10 mouse cellular contexts compared by ENCODE assay signal in genomic region chr12:3833059-3833760, GRCm38 (mm10). TPM values are rescaled to one million over a fixed set of nuclear protein-coding genes. Genes with fewer than 3 reads are reported as not detected.
DNase-seq lines count a peak whose midpoint lies in the region; ATAC-seq lines count a peak whose summit lies in the region.
"Had no signal": no experiment of that assay in that cellular context is flagged by ENCODE, and none has a peak within 500 bp of the region (broad histone marks: within the 10 kb centered on the region; RNA-seq: fewer than 3 reads in every experiment).

No protein-coding gene starts in this region.

- H3K4me1 ChIP-seq in kidney, embryonic 16.5 days (ENCODE audit: insufficient read depth, low read length): peaks cover 54% of the 10 kb centered on the region
- H3K4me1 ChIP-seq in embryonic facial prominence, embryonic 14.5 days (ENCODE audit: control insufficient read depth, insufficient read depth, low read length): peaks cover 30% of the 10 kb centered on the region
- peaks cover 20% of the 10 kb centered on the region for H3K4me1 ChIP-seq in hindbrain, embryonic 14.5 days (replicated peaks; ENCODE audit: control insufficient read depth, insufficient read depth, low read length)
- H3K4me1 ChIP-seq in midbrain, embryonic 15.5 days: peaks cover 25% of the 10 kb centered on the region

- ATAC-seq in kidney, embryonic 16.5 days (ENCODE audit: low FRiP score, low TSS enrichment): no peak; the same call in 1 of the 2 replicates
- no peak for ATAC-seq in embryonic facial prominence, embryonic 14.5 days (ENCODE audit: low read depth)
- no peak for ATAC-seq in hindbrain, embryonic 14.5 days (ENCODE audit: low FRiP score)
- 0 out of 2 replicates have a peak, but pooled peaks have one; percentile 3 for ATAC-seq in midbrain, embryonic 15.5 days (replicated peaks)

- DNase-seq in kidney, postnatal 25 days: no peak
- DNase-seq in embryonic facial prominence, embryonic 14.5 days (ENCODE audit: low spot score): no peak
- no peak for DNase-seq in hindbrain, embryonic 14.5 days (ENCODE audit: low spot score)
- DNase-seq in right cerebral cortex, postnatal 25 days: no peak
- no peak for DNase-seq in ovary, postnatal 14 days (ENCODE audit: low spot score)
- no peak for DNase-seq in frontal cortex, postnatal 36 days (ENCODE audit: low spot score in 2 of 2)
- DNase-seq: cerebellum, adult 11-12 months had no signal

- H3K36me3 ChIP-seq in kidney, embryonic 16.5 days (ENCODE audit: insufficient read depth, low read length): peaks cover 24% of the 10 kb centered on the region
- H3K36me3 ChIP-seq in embryonic facial prominence, embryonic 14.5 days (ENCODE audit: control insufficient read depth, insufficient read depth, low read length): peaks cover 34% of the 10 kb centered on the region
- H3K36me3 ChIP-seq in hindbrain, embryonic 14.5 days (replicated peaks; ENCODE audit: control insufficient read depth, insufficient read depth): peaks cover 28% of the 10 kb centered on the region
- 0 out of 2 replicates have a peak, but pooled peaks cover 5% of the 10 kb centered on the region for H3K36me3 ChIP-seq in midbrain, embryonic 15.5 days (replicated peaks)
- H3K36me3 ChIP-seq: G1E had no signal

- peak overlapping the region; percentile 91 for H3K27ac ChIP-seq in kidney, embryonic 16.5 days (ENCODE audit: low read length)
- H3K27ac ChIP-seq in embryonic facial prominence, embryonic 14.5 days (replicated peaks; ENCODE audit: low read depth, low read length): peak overlapping the region; percentile 88
- peak overlapping the region; percentile 67 for H3K27ac ChIP-seq in hindbrain, embryonic 14.5 days
- peak overlapping the region; percentile 60 for H3K27ac ChIP-seq in midbrain, embryonic 15.5 days

- peak overlapping the region; percentile 54 for H3K4me2 ChIP-seq in kidney, embryonic 16.5 days (replicated peaks; ENCODE audit: low read depth, low read length)
- peak overlapping the region; percentile 48 for H3K4me2 ChIP-seq in embryonic facial prominence, embryonic 14.5 days (ENCODE audit: low read depth, low read length)
- H3K4me2 ChIP-seq in hindbrain, embryonic 14.5 days (replicated peaks): peak overlapping the region; percentile 42
- 0 out of 2 replicates have a peak overlapping the region, but pooled peaks have one; percentile 31 for H3K4me2 ChIP-seq in midbrain, embryonic 15.5 days

- peak overlapping the region; percentile 28 for H3K4me3 ChIP-seq in kidney, embryonic 16.5 days (ENCODE audit: low read length)
- H3K4me3 ChIP-seq in embryonic facial prominence, embryonic 14.5 days (ENCODE audit: low read depth, low read length): peak overlapping the region; percentile 8; the same call in 1 of the 2 replicates
- no peak overlapping the region for H3K4me3 ChIP-seq in hindbrain, embryonic 14.5 days (replicated peaks; ENCODE audit: low read length)
- no peak overlapping the region for H3K4me3 ChIP-seq in midbrain, embryonic 15.5 days

- peak overlapping the region; percentile 62 for H3K9ac ChIP-seq in kidney, embryonic 16.5 days (replicated peaks; ENCODE audit: low read length)
- peak overlapping the region; percentile 51 for H3K9ac ChIP-seq in embryonic facial prominence, embryonic 14.5 days (ENCODE audit: low read depth, low read length)
- peak overlapping the region; percentile 44; the same call in 1 of the 2 replicates for H3K9ac ChIP-seq in hindbrain, embryonic 14.5 days
- H3K9ac ChIP-seq in midbrain, embryonic 15.5 days: no peak overlapping the region

- no peaks in the 10 kb centered on the region for H3K27me3 ChIP-seq in kidney, embryonic 16.5 days (ENCODE audit: insufficient read depth, low read length)
- no peaks in the 10 kb centered on the region for H3K27me3 ChIP-seq in embryonic facial prominence, embryonic 14.5 days (replicated peaks; ENCODE audit: control insufficient read depth, insufficient read depth, low read length)
- no peaks in the 10 kb centered on the region for H3K27me3 ChIP-seq in hindbrain, embryonic 14.5 days (ENCODE audit: control insufficient read depth, insufficient read depth, low read length)
- no peaks in the 10 kb centered on the region for H3K27me3 ChIP-seq in midbrain, embryonic 15.5 days (replicated peaks)

- WGBS in kidney, embryonic 16.5 days: 36% methylated on average over 7 of the region's 7 CpGs
- WGBS in embryonic facial prominence, embryonic 14.5 days: 36% methylated on average over 7 of the region's 7 CpGs
- 53% methylated on average over 7 of the region's 7 CpGs for WGBS in hindbrain, embryonic 14.5 days
- 58% methylated on average over 7 of the region's 7 CpGs for WGBS in midbrain, embryonic 15.5 days

- no peaks in the 10 kb centered on the region for H3K9me3 ChIP-seq in kidney, embryonic 16.5 days (ENCODE audit: low read length)
- H3K9me3 ChIP-seq in embryonic facial prominence, embryonic 14.5 days (ENCODE audit: control insufficient read depth, low read length): no peaks in the 10 kb centered on the region
- no peaks in the 10 kb centered on the region for H3K9me3 ChIP-seq in hindbrain, embryonic 14.5 days (ENCODE audit: control insufficient read depth, low read length)
- H3K9me3 ChIP-seq in midbrain, embryonic 15.5 days: no peaks in the 10 kb centered on the region
- H3K9me3 ChIP-seq: G1E had no signal

RNA-seq across cellular contexts. Expression of gene Dnmt3a, which starts 27.4 kb away (rescaled TPM):
- 82.9 and 88.1 TPM in 2 replicates for polyA plus RNA-seq in kidney, embryonic 16.5 days (2015; fragmentation: Nextera tagmentation; extraction: Ambion mirVana)
- polyA plus RNA-seq in embryonic facial prominence, embryonic 14.5 days (2014; fragmentation: Nextera tagmentation; extraction: Ambion mirVana): 64.9 and 65.2 TPM in 2 replicates
- 61.9 and 62.1 TPM in 2 replicates for polyA plus RNA-seq in hindbrain, embryonic 14.5 days (2014; fragmentation: Nextera tagmentation; extraction: Ambion mirVana)
- polyA plus RNA-seq in midbrain, embryonic 15.5 days (2015; fragmentation: Nextera tagmentation; extraction: Ambion mirVana): 144 and 152 TPM in 2 replicates

Comparison
In these comparisons a context has a peak if more than half of its experiments do, and no peak if none do; other contexts are left out.
1. H3K4me3 ChIP-seq: peak in kidney, embryonic 16.5 days (single experiment) and embryonic facial prominence, embryonic 14.5 days (single experiment); none in hindbrain, embryonic 14.5 days (single experiment) and midbrain, embryonic 15.5 days (single experiment).
2. Peak in every context shown above with its lines, with median percentiles within 50 percentile points of each other: H3K27ac ChIP-seq and H3K4me2 ChIP-seq.